Mouse (Mus musculus): ENCODE results near the gene Edaradd. TPM values are rescaled to one million over a fixed set of nuclear protein-coding genes. Genes with fewer than 3 reads are reported as not detected.

The Edaradd gene
- polyA plus RNA-seq, 1 experiment, result not detected

DNA sequence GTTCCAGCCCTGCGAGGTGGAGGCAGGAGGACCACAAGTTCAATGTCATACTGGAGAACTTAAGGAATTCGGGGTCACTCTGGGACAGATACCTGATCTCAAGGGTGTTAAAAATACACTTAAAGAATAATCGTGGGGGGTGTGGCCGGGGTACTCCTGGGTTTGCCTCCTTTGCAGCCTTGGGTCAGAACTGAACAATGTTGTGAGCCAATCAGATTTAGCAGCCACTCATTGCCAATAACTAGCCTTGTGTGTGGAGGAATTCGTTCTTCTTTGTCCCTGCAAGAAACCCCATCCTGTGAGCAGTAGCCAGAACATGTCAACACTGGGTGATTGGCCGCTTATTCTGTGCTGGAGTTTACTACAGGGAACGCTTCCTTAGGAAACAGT is 58.5 kb downstream of the Edaradd start:
- Histone ChIP-seq H3K9me3 (replicated peaks; ENCODE audit: control insufficient read depth, insufficient read depth, low read length, poor library complexity, severe bottlenecking) (no peaks in the 10 kb centered on the region), H3K36me3 (ENCODE audit: control insufficient read depth, insufficient read depth, low read length, poor library complexity, severe bottlenecking) (no peaks in the 10 kb centered on the region), H3K27me3 (ENCODE audit: control insufficient read depth, insufficient read depth, low read length, poor library complexity, severe bottlenecking) (no peaks in the 10 kb centered on the region), H3K27ac (ENCODE audit: insufficient read depth, low read length) (no peak overlapping the region), H3K9ac (ENCODE audit: low read depth, poor library complexity, severe bottlenecking) (0 out of 2 replicates have a peak overlapping the region, but pooled peaks have one; percentile 9), H3K4me1 (ENCODE audit: control insufficient read depth, insufficient read depth, low read length) (no peaks in the 10 kb centered on the region), H3K4me3 (ENCODE audit: low read depth, low read length) (peak overlapping the region; percentile 78)
- TF ChIP-seq POLR2A (IDR thresholded peaks at IDR 0.05; ENCODE audit: insufficient read depth, low read length), result no peak

DNA sequence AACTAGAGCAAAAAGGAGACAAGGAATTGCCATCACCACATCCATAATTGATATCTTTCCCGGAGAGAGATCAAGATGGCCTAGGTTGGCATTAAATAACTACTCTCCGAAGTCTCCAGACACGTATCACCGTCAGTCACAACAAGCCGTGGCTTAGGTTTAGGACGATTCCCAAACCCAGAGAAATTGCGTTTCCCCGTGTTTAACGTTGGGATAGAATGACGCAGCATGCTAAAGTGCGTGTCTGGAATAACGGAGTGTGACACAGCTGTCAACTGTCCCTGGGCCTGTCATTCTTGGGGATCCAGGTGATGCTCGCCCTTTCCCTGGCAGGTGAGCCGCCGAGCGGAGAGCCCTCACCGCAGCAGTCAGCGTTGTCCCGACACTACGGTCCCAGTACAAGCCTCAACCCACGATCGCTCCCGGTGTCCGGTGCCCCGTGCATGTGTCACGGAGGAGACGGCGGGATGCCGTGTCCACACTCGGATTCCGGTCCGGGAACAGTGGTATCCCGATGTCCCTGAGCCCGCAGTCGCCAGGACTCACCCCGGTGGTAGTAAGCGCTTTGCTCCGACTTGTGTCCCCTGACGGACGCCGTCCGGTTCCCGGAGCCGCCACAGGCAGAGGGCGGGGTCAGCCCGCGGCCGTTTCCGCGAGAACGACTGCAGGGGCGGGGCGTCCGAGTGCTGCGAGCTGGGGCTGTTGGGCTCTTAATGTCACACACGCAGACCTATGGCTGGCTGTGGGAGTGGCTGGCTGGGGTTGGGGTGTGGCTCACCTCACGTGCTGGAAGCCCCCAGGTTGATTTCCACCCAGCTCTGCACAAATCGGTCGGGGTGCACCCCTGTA is 59.1 kb downstream of the Edaradd start:
- no peaks in the 10 kb centered on the region for H3K27me3 ChIP-seq (ENCODE audit: control insufficient read depth, insufficient read depth, low read length, poor library complexity, severe bottlenecking)
- H3K4me1 ChIP-seq (ENCODE audit: control insufficient read depth, insufficient read depth, low read length), result no peaks in the 10 kb centered on the region
- H3K36me3 ChIP-seq (ENCODE audit: control insufficient read depth, insufficient read depth, low read length, poor library complexity, severe bottlenecking), result no peaks in the 10 kb centered on the region
- no peaks in the 10 kb centered on the region for H3K9me3 ChIP-seq (replicated peaks; ENCODE audit: control insufficient read depth, insufficient read depth, low read length, poor library complexity, severe bottlenecking)
- H3K27ac ChIP-seq (ENCODE audit: insufficient read depth, low read length), result no peak overlapping the region
- peak overlapping the region; percentile 51 for H3K9ac ChIP-seq (ENCODE audit: low read depth, poor library complexity, severe bottlenecking)
- TF ChIP-seq EP300 (IDR thresholded peaks at IDR 0.05; ENCODE audit: insufficient read depth, low read depth, low read length), result 0 out of 2 replicates have a peak, but pooled peaks have one; percentile 51
- TF ChIP-seq CTCF (IDR thresholded peaks at IDR 0.05; ENCODE audit: low read depth, low read length), result no peak
- TF ChIP-seq POLR2A (IDR thresholded peaks at IDR 0.05; ENCODE audit: insufficient read depth, low read length), result no peak
- peak overlapping the region; percentile 84 for H3K4me3 ChIP-seq (ENCODE audit: low read depth, low read length)

DNA sequence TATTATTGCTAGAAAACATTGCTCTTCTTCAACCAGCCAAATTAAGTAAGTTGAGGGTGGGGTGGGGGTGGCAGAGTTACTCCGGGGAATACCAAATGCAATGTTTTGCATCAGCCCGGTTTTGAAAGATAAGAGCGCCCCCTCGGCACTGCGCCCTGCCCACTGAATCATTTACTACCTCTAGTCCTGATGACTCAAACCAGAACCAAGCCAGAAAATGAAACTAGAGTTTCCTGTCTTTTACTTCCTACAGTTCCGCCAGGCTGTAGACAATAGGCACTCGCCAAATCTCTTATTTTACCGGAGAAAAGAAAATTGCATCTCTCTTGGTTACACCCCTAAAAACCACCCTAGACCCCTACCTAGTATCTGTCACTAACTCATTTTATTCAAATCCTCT is 59.8 kb downstream of the Edaradd start:
- Histone ChIP-seq H3K27ac (ENCODE audit: insufficient read depth, low read length) (no peak overlapping the region), H3K4me3 (ENCODE audit: low read depth, low read length) (no peak overlapping the region), H3K9me3 (replicated peaks; ENCODE audit: control insufficient read depth, insufficient read depth, low read length, poor library complexity, severe bottlenecking) (no peaks in the 10 kb centered on the region), H3K4me1 (ENCODE audit: control insufficient read depth, insufficient read depth, low read length) (no peaks in the 10 kb centered on the region), H3K9ac (ENCODE audit: low read depth, poor library complexity, severe bottlenecking) (peak overlapping the region; percentile 51), H3K27me3 (ENCODE audit: control insufficient read depth, insufficient read depth, low read length, poor library complexity, severe bottlenecking) (no peaks in the 10 kb centered on the region), H3K36me3 (ENCODE audit: control insufficient read depth, insufficient read depth, low read length, poor library complexity, severe bottlenecking) (no peaks in the 10 kb centered on the region)
- TF ChIP-seq CTCF (IDR thresholded peaks at IDR 0.05; ENCODE audit: low read depth, low read length), result peak; percentile 34
- no peak for TF ChIP-seq EP300 (IDR thresholded peaks at IDR 0.05; ENCODE audit: insufficient read depth, low read depth, low read length)
- no peak for TF ChIP-seq POLR2A (IDR thresholded peaks at IDR 0.05; ENCODE audit: insufficient read depth, low read length)

- no peaks in the 10 kb centered on the region for H3K36me3 ChIP-seq (ENCODE audit: control insufficient read depth, insufficient read depth, low read length, poor library complexity, severe bottlenecking)
- no peak for TF ChIP-seq CTCF (IDR thresholded peaks at IDR 0.05; ENCODE audit: low read depth, low read length)
- TF ChIP-seq POLR2A (IDR thresholded peaks at IDR 0.05; ENCODE audit: insufficient read depth, low read length), result no peak
- TF ChIP-seq EP300 (IDR thresholded peaks at IDR 0.05; ENCODE audit: insufficient read depth, low read depth, low read length), result no peak
- no peak overlapping the region for H3K4me3 ChIP-seq (ENCODE audit: low read depth, low read length)
- no peak overlapping the region for H3K27ac ChIP-seq (ENCODE audit: insufficient read depth, low read length)
- no peak overlapping the region for H3K9ac ChIP-seq (ENCODE audit: low read depth, poor library complexity, severe bottlenecking)
- H3K4me1 ChIP-seq (ENCODE audit: control insufficient read depth, insufficient read depth, low read length), result no peaks in the 10 kb centered on the region
- H3K27me3 ChIP-seq (ENCODE audit: control insufficient read depth, insufficient read depth, low read length, poor library complexity, severe bottlenecking), result no peaks in the 10 kb centered on the region
- H3K9me3 ChIP-seq (replicated peaks; ENCODE audit: control insufficient read depth, insufficient read depth, low read length, poor library complexity, severe bottlenecking), result no peaks in the 10 kb centered on the region
These were observed 63.5 kb downstream of the Edaradd start for GRCm38 (mm10) chr13:12456711-12457110.

DNA sequence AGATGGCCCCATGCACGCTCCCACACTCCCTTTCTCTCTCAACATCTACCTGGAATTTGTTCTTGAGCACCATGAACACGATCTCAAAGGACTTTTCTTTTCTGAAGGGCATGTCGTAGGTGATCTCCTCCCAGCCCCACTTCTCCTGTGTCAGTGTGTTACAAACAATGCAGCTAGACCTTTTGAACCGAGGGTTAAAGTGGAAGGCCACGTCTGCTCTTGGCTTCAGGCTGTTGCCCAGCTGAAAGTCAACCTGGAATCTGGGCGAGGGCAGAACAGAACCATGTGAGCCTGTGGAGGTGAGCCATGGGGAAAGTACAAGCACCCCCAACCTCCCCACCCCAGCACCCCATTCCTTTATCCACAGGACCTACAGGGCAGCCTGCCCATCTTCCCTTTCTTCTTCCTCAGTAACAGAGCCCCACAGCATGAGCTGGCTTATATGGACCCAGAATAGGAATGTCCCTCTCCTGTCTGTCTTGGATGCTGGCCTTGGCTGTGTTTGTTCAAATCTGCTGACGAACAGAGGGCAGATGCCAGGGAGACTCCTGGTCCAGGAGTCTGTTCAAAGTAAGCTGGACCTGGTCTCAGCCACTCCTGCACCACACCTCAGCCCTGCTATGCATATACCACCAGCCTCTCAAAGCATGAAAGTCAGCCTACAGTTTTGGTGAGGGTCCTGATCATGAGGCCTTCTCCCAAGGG is 65.4 kb downstream of the Edaradd start:
- TF ChIP-seq POLR2A (IDR thresholded peaks at IDR 0.05; ENCODE audit: insufficient read depth, low read length) (no peak), CTCF (IDR thresholded peaks at IDR 0.05; ENCODE audit: low read depth, low read length) (no peak), EP300 (IDR thresholded peaks at IDR 0.05; ENCODE audit: insufficient read depth, low read depth, low read length) (no peak)
- no peaks in the 10 kb centered on the region for H3K36me3 ChIP-seq (ENCODE audit: control insufficient read depth, insufficient read depth, low read length, poor library complexity, severe bottlenecking)
- H3K9ac ChIP-seq (ENCODE audit: low read depth, poor library complexity, severe bottlenecking), result no peak overlapping the region
- H3K4me3 ChIP-seq (ENCODE audit: low read depth, low read length), result no peak overlapping the region
- no peak overlapping the region for H3K27ac ChIP-seq (ENCODE audit: insufficient read depth, low read length)
- no peaks in the 10 kb centered on the region for H3K4me1 ChIP-seq (ENCODE audit: control insufficient read depth, insufficient read depth, low read length)
- H3K9me3 ChIP-seq (replicated peaks; ENCODE audit: control insufficient read depth, insufficient read depth, low read length, poor library complexity, severe bottlenecking), result no peaks in the 10 kb centered on the region
- H3K27me3 ChIP-seq (ENCODE audit: control insufficient read depth, insufficient read depth, low read length, poor library complexity, severe bottlenecking), result no peaks in the 10 kb centered on the region

GRCm38 (mm10) chr13:12453150-12453549 is 67.1 kb downstream of the Edaradd start:
- no peak for TF ChIP-seq CTCF (IDR thresholded peaks at IDR 0.05; ENCODE audit: low read depth, low read length)
- no peak for TF ChIP-seq EP300 (IDR thresholded peaks at IDR 0.05; ENCODE audit: insufficient read depth, low read depth, low read length)
- no peak for TF ChIP-seq POLR2A (IDR thresholded peaks at IDR 0.05; ENCODE audit: insufficient read depth, low read length)
- H3K4me3 ChIP-seq (ENCODE audit: low read depth, low read length), result no peak overlapping the region
- no peaks in the 10 kb centered on the region for H3K36me3 ChIP-seq (ENCODE audit: control insufficient read depth, insufficient read depth, low read length, poor library complexity, severe bottlenecking)
- no peaks in the 10 kb centered on the region for H3K9me3 ChIP-seq (replicated peaks; ENCODE audit: control insufficient read depth, insufficient read depth, low read length, poor library complexity, severe bottlenecking)
- H3K27me3 ChIP-seq (ENCODE audit: control insufficient read depth, insufficient read depth, low read length, poor library complexity, severe bottlenecking), result no peaks in the 10 kb centered on the region
- no peak overlapping the region for H3K27ac ChIP-seq (ENCODE audit: insufficient read depth, low read length)
- no peak overlapping the region for H3K9ac ChIP-seq (ENCODE audit: low read depth, poor library complexity, severe bottlenecking)
- no peaks in the 10 kb centered on the region for H3K4me1 ChIP-seq (ENCODE audit: control insufficient read depth, insufficient read depth, low read length)

Data from ES-Bruce4 (cell line).